Mouse (Mus musculus) adrenal gland, postnatal 4 days (tissue): ENCODE measurements around the gene Art5. TPM values are rescaled to one million over a fixed set of nuclear protein-coding genes. Genes with fewer than 3 reads are reported as not detected.

Source experiments
- DNase-seq, 2 experiments: peaks; one replicate each; pipeline ENCODE4 v3.0.0; 2021 to 2022; ENCODE audit warnings: low spot score in 2 of 2, mixed read lengths in 2 of 2
- long read RNA-seq, 2 experiments: library from polyadenylated mRNA; stranded (forward); transcript quantifications; one replicate each; pipeline ENCODE4 v2.0.0; 2021
- total RNA-seq, 2 experiments: library from RNA; stranded (reverse); gene quantifications; 2 replicates each; pipeline ENCODE4 v1.2.3; 2021

The Art5 gene
- total RNA-seq = under 1 TPM; 0.45 to 0.93 TPM
- long read RNA-seq, experiment 1, partial matches to known transcripts = 1 of 2 reads
- long read RNA-seq, experiment 1, other reads (novel, unspliced or antisense) = 0 of 2 reads
- long read RNA-seq, experiment 2, partial matches to known transcripts = 0 of 1 reads
- long read RNA-seq, experiment 2, other reads (novel, unspliced or antisense) = 1 of 1 reads

DNA sequence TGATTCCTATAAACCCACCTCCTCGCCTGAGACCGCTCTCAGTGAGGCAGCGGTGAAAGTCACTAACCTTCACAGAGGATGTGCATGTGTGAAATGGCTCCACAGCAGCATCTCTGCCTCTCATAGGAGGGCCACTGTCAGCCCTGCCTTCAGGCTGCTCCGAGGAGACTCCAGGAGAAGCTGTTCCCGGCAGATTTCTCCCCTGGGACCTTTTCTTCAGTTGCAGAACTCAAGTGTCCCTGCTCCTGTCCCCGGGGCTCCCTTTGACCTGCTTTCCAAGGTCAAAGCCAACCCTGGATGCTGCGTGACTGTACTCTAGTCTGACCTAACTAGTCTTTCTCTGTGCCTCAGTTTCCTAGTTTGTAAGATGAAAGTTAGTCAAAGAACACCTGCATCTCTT lies at the start of gene Art5:
Art5 (minus strand) TSS at position 319 of the 400 bp plus-strand sequence.
- DNase-seq = no peak

GRCm38 (mm10) chr7:102153691-102154090 lies 44.4 kb upstream of the Art5 start:
- DNase-seq = no peak

DNA sequence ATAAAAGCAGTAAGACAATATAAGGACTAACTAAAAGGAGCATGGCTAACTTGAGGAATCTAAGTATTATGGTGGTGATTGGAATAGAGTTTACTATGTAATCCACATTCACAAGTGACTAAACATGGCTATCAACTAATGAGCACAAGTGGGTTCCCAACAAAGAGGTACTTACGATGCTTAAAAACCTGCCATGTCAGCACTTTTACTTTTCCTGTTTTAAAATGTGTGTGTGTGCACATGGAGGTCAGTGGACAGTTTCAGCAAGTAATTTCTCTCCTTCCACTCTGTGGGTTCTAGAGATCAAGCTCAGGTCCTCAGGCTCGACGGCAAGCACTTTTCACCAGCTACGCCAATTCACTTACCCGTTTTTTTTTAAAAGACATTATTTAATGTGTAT lies 28.6 kb upstream of the Art5 start:
- DNase-seq = no peak

GRCm38 (mm10) chr7:102137464-102137863 lies 28.2 kb upstream of the Art5 start:
- DNase-seq = no peak

DNA sequence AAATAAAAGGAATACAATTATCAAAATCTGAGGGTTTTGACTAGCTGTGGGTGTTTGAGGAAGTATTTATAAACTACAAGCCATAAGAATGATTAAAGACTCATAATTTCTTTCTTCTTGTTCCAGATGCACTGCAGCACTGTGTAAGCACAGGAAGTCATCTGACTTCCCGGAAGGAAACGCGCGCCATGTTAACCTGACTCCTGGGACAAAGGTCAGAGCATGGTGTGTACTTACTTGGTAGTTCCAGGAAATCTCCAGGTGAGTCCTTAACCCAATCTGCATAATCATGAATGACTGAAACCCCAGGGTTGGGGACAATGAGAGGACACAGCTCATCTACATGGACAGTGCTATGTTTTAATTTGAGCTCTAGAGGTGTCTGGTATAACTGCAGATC lies 23.1 kb upstream of the Art5 start:
- DNase-seq = no peak

GRCm38 (mm10) chr7:102120326-102120725 lies 11.0 kb upstream of the Art5 start:
- no peak for DNase-seq

DNA sequence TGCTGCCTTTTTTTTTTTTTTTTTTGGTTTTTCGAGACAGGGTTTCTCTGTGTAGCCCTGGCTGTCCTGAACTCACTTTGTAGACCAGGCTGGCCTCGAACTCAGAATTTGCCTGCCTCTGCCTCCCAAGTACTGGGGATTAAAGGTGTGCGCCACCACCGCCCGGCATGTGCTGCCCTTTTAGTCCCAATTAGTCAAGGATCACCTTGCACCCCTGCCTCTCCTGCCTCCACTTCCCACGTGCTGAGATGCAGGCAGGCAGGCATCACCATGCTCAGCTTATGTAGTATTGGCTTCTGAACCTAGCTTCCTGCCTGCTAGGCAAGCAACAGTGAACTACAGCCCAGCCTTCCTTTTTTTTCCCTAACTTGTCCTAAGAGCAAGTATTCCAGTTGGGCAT lies 8.1 kb upstream of the Art5 start:
- DNase-seq = no peak

GRCm38 (mm10) chr7:102116579-102117331 lies 7.5 kb upstream of the Art5 start, which contains the start of gene Chrna10:
Chrna10 (minus strand) TSS chr7:102116828.
- DNase-seq = no peak

DNA sequence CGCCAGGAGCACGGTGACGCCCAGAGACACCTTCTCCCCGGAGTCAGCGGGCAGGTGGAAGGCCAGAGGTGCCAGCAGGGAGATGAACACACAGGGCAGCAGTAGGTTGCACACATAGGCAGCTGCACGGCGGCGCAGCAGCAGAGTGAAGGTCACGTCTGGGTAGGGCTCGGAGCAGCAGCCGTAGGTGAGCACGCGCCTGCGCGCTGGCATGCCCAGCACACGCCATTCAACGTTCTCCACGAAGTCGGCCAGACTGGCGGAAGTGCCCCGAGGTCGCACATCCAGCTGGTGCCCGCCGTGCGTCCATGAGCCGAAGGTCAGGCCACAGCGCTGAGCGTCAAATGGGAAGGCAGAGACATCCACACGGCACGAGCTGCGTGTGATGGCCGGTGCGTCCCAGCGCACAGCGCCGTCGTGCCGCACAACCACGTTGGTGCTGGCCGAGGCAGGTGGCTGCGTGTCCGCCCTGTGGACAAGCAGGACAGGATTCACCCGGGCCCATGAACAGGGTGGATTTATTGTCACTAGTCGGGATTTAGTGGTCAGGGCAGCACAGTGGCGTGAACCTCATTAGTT lies 4.0 kb upstream of the Art5 start:
- DNase-seq = no peak

DNA sequence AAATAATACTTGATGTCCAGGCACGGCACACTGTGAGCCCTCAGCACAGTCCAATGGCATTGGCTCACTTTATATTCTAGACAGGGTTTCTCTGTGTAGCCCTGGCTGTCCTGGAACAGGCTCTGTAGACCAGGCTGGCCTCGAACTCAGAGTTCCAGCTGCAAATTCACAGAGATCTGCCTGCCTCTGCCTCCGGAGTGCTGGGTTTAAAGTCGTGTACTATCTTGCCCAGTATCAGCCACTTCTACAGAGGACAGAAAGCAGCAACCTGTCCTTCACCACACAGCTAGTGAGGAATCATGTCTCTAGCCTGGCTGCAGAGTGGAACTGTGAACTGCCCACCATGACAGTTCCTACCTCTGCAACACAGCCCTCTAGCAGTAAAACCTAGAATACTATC lies 457 bp upstream of the Art5 start:
- no peak for DNase-seq

DNA sequence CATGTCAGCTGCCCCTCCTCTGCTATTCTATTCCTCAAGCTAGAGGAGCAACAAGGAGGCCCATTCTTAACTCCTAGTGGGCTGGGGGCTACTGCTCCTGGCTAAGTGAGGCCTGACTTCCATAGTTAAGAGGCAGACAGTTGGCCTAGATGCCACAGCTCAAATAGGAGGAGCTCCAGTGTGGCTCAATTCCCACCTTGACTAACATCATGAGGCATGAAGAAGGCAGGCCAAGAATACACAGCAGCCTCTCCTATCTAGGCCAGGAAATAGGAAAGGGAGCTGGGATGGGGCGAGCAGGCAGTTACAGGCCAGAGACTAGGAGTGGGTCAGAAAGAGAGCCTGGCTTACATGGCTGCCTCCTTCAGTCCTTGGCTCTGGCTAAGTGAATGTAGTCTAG lies 1.1 kb downstream of the Art5 start:
- no peak for DNase-seq

DNA sequence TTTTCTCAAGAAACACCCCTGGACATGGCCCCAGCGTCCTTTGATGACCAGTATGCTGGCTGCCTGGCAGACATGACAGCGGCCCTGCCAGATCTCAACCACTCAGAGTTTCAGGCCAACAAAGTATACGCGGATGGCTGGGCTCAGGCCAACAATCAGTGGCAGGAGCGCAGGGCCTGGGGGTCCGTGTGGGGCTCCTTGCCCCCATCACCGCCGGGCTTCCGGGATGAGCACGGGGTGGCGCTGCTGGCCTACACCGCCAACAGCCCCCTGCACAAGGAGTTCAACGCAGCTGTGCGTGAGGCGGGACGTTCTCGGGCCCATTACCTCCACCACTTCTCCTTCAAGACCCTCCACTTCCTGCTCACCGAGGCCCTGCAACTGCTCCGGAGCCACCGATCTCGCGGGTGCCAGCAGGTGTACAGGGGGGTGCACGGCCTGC lies 2.6 kb downstream of the Art5 start:
- no peak for DNase-seq

- no peak for DNase-seq
Measured at GRCm38 (mm10) chr7:102104126-102104525, 5.2 kb downstream of the Art5 start.

- DNase-seq = no peak
Measured at GRCm38 (mm10) chr7:102103555-102103954, 5.7 kb downstream of the Art5 start.

DNA sequence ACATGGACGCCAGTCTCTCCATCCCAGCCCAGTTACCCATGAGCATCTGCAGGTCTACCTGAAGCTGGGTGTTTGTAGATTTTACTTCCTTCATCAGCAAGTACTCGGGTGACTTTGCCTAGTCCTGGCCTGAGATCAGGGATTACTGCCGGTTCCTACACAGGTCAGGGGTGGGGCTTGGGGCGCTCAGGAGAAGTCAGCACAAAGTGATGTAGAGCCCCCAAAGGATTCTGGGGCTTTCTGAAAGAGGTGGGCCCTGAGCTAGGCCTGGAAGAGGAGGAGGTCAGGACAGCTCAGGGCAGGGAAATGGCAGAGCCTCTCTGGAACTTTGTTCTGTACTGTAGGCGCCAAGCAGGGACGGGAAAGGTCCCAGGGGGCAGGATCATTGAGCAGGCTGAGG lies 6.6 kb downstream of the Art5 start:
- no peak for DNase-seq

- no peak for DNase-seq
Measured at GRCm38 (mm10) chr7:102102241-102102640, 7.0 kb downstream of the Art5 start.

DNA sequence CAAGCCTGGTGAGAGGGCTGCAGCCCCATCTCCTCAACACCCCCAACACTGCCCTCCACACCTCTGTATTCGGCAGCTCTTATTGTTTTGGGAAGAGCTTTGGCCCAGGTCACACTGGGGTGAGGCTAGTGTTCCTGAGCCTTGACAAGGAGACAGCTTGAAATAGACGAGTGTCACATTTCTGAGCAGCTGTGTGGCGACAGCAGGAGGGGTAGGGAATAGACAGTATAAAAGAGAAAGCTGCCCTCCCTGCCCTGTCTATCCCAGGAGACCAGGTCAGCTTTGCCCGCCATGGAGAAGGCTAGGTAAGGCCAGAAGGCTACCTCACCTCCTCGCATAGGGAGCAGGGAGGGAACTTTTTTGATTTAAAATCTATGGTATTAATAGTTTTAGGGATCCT lies 7.8 kb downstream of the Art5 start, which contains the start of gene Art1:
Art1 (plus strand) TSS at position 257 of the 400 bp plus-strand sequence.
- no peak for DNase-seq

DNA sequence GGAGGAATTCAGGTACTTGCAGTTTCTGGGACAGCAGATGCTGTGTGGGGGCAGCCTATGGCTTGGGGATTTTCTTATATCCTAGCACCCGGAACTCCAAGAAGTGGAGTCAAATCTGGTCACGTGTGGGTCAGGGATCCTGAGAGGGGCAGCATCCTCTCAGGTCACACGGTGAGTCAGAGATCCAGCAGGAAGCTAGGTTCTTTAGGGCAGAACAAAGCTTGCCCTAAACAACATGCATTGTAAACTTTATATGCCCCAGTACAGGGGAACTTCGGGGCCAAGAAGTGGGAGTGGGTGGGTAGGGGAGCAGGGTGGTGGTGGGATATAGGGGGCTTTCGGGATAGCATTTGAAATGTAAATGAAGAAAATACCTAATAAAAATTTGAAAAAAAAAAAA lies 8.4 kb downstream of the Art5 start:
- DNase-seq = no peak

GRCm38 (mm10) chr7:102099760-102100661 lies 9.3 kb downstream of the Art5 start:
- DNase-seq = no peak

GRCm38 (mm10) chr7:102087336-102087735 lies 22.0 kb downstream of the Art5 start:
- DNase-seq = no peak

- DNase-seq = no peak
Measured at GRCm38 (mm10) chr7:102084041-102084696, 25.1 kb downstream of the Art5 start.
